Mouse (Mus musculus) ES-Bruce4 (cell line): ENCODE measurements around the gene Ttf1.

Experiments
- CTCF ChIP-seq: IDR thresholded peaks from one replicate; pipeline ENCODE4 v1.8.1; 2011; ENCODE audit warnings: low read depth, low read length
- EP300 ChIP-seq: IDR thresholded peaks from 2 replicates; pipeline ENCODE4 v1.6.1; 2011; ENCODE audit warnings: low read depth, low read length; ENCODE audit not compliant: insufficient read depth

DNA sequence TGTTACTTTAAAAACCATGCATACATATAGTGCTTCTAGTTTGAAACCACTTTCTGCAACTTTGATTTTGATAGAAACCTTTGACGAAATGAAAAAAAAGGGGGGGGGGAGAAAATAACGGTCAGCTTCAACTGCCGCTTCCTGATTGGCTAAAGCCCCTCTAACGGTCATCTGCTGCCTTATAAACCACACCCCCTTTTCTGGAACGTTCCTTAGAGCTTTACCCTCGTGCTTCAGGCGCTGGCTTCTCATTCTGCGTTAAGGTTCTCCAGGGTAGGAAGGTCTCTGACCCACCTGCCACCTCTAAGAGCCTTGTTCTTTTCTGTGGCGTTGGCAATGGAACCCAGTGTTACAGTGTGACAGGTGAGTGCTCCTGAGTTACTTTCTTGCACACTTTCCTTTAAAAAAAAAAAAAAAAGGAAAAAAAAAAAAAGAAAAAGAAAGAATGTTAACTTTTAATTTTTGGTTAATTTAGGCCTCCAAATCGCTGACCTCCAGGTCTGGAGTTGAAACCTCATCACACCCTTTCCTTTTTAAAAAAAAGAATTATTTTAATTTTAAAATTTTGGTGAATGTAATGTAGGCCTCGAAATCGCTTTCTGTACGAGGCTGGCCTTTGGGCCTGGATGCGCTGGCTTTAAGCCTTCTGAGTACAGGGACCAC, 64.0 kb downstream of the Ttf1 start, which contains the start of gene Setx:
- no peak for TF ChIP-seq CTCF
- TF ChIP-seq EP300 = no peak
